Mouse (Mus musculus): ENCODE measurements at regions not wholly inside any gene's neighbourhood (a gene's known extent, or its start where the extent isn't known, plus 50 kb on each side); places are given as distances from the start of the nearest gene placed in this dataset.
"Not testable (repeated sequence)": the region's sequence is repeated elsewhere in the genome, so short reads cannot be mapped to it uniquely, and the experiment has no call there.

GRCm38 (mm10) chr12:9751261-9752078 is 181.6 kb downstream of the Osr1 start:
- Histone ChIP-seq H3K9me3 (ENCODE audit: control insufficient read depth, low read length) (no peaks in the 10 kb centered on the region), H3K27ac (ENCODE audit: low read depth, low read length) (no peak overlapping the region), H3K4me3 (ENCODE audit: low read length) (no peak overlapping the region), H3K4me2 (ENCODE audit: low read length) (no peak overlapping the region), H3K4me1 (ENCODE audit: control insufficient read depth, insufficient read depth, low read depth, low read length) (no peaks in the 10 kb centered on the region), H3K27me3 (replicated peaks; ENCODE audit: control insufficient read depth, insufficient read depth, low read length) (no peaks in the 10 kb centered on the region), H3K9ac (ENCODE audit: low read depth, low read length) (no peak overlapping the region), H3K36me3 (ENCODE audit: control insufficient read depth, insufficient read depth, low read length) (no peaks in the 10 kb centered on the region)
- no peak for ATAC-seq
- 89% methylated on average over 6 of the region's 6 CpGs for WGBS

- Histone ChIP-seq H3K36me3 (ENCODE audit: control insufficient read depth, insufficient read depth, low read length) (no peaks in the 10 kb centered on the region), H3K4me3 (ENCODE audit: low read length) (no peak overlapping the region), H3K9me3 (ENCODE audit: control insufficient read depth, low read length) (no peaks in the 10 kb centered on the region), H3K27me3 (replicated peaks; ENCODE audit: control insufficient read depth, insufficient read depth, low read length) (no peaks in the 10 kb centered on the region), H3K27ac (ENCODE audit: low read depth, low read length) (no peak overlapping the region), H3K4me1 (ENCODE audit: control insufficient read depth, insufficient read depth, low read depth, low read length) (no peaks in the 10 kb centered on the region), H3K9ac (ENCODE audit: low read depth, low read length) (no peak overlapping the region), H3K4me2 (ENCODE audit: low read length) (no peak overlapping the region)
- ATAC-seq: no peak
- 73% methylated on average over 6 of the region's 6 CpGs for WGBS
Observed at GRCm38 (mm10) chr12:9752079-9752450, 182.1 kb downstream of the Osr1 start.

- no peaks in the 10 kb centered on the region for H3K9me3 ChIP-seq (ENCODE audit: control insufficient read depth, low read length)
- no peak overlapping the region for H3K4me2 ChIP-seq (ENCODE audit: low read length)
- H3K4me3 ChIP-seq (ENCODE audit: low read length): no peak overlapping the region
- no peaks in the 10 kb centered on the region for H3K4me1 ChIP-seq (ENCODE audit: control insufficient read depth, insufficient read depth, low read depth, low read length)
- no peaks in the 10 kb centered on the region for H3K27me3 ChIP-seq (replicated peaks; ENCODE audit: control insufficient read depth, insufficient read depth, low read length)
- H3K27ac ChIP-seq (ENCODE audit: low read depth, low read length): no peak overlapping the region
- no peak for ATAC-seq
- 64% methylated on average over 1 of the region's 1 CpGs for WGBS
- H3K9ac ChIP-seq (ENCODE audit: low read depth, low read length): no peak overlapping the region
- H3K36me3 ChIP-seq (ENCODE audit: control insufficient read depth, insufficient read depth, low read length): no peaks in the 10 kb centered on the region
Observed at GRCm38 (mm10) chr12:9756411-9756810, 186.5 kb downstream of the Osr1 start.

GRCm38 (mm10) chr12:9760818-9761217 is 190.9 kb downstream of the Osr1 start:
- Histone ChIP-seq H3K4me3 (ENCODE audit: low read length) (no peak overlapping the region), H3K4me1 (ENCODE audit: control insufficient read depth, insufficient read depth, low read depth, low read length) (no peaks in the 10 kb centered on the region), H3K27ac (ENCODE audit: low read depth, low read length) (no peak overlapping the region), H3K9ac (ENCODE audit: low read depth, low read length) (no peak overlapping the region), H3K4me2 (ENCODE audit: low read length) (no peak overlapping the region), H3K27me3 (replicated peaks; ENCODE audit: control insufficient read depth, insufficient read depth, low read length) (no peaks in the 10 kb centered on the region), H3K36me3 (ENCODE audit: control insufficient read depth, insufficient read depth, low read length) (no peaks in the 10 kb centered on the region), H3K9me3 (ENCODE audit: control insufficient read depth, low read length) (no peaks in the 10 kb centered on the region)
- ATAC-seq: no peak
- 52% methylated on average over 5 of the region's 5 CpGs for WGBS

- not testable (repeated sequence) for H3K4me2 ChIP-seq (ENCODE audit: low read length); H3K4me1 ChIP-seq (ENCODE audit: control insufficient read depth, insufficient read depth, low read depth, low read length); H3K4me3 ChIP-seq (ENCODE audit: low read length); H3K27me3 ChIP-seq (replicated peaks; ENCODE audit: control insufficient read depth, insufficient read depth, low read length); ATAC-seq; H3K36me3 ChIP-seq (ENCODE audit: control insufficient read depth, insufficient read depth, low read length); H3K9ac ChIP-seq (ENCODE audit: low read depth, low read length); H3K27ac ChIP-seq (ENCODE audit: low read depth, low read length); H3K9me3 ChIP-seq (ENCODE audit: control insufficient read depth, low read length)
- 83% methylated on average over 2 of the region's 2 CpGs for WGBS
Observed at GRCm38 (mm10) chr12:9762291-9762811, 192.4 kb downstream of the Osr1 start.

- Histone ChIP-seq H3K4me2 (ENCODE audit: low read length) (no peak overlapping the region), H3K9me3 (ENCODE audit: control insufficient read depth, low read length) (no peaks in the 10 kb centered on the region), H3K4me1 (ENCODE audit: control insufficient read depth, insufficient read depth, low read depth, low read length) (no peaks in the 10 kb centered on the region), H3K27ac (ENCODE audit: low read depth, low read length) (no peak overlapping the region), H3K4me3 (ENCODE audit: low read length) (no peak overlapping the region), H3K9ac (ENCODE audit: low read depth, low read length) (no peak overlapping the region), H3K36me3 (ENCODE audit: control insufficient read depth, insufficient read depth, low read length) (no peaks in the 10 kb centered on the region), H3K27me3 (replicated peaks; ENCODE audit: control insufficient read depth, insufficient read depth, low read length) (no peaks in the 10 kb centered on the region)
- WGBS: 88% methylated on average over 2 of the region's 2 CpGs
- no peak for ATAC-seq
Observed at GRCm38 (mm10) chr12:9762842-9763241, 192.9 kb downstream of the Osr1 start.

- ATAC-seq: no peak
- Histone ChIP-seq H3K4me2 (ENCODE audit: low read length) (no peak overlapping the region), H3K4me3 (ENCODE audit: low read length) (no peak overlapping the region), H3K36me3 (ENCODE audit: control insufficient read depth, insufficient read depth, low read length) (no peaks in the 10 kb centered on the region), H3K9ac (ENCODE audit: low read depth, low read length) (no peak overlapping the region), H3K9me3 (ENCODE audit: control insufficient read depth, low read length) (no peaks in the 10 kb centered on the region), H3K4me1 (ENCODE audit: control insufficient read depth, insufficient read depth, low read depth, low read length) (no peaks in the 10 kb centered on the region), H3K27ac (ENCODE audit: low read depth, low read length) (no peak overlapping the region), H3K27me3 (replicated peaks; ENCODE audit: control insufficient read depth, insufficient read depth, low read length) (no peaks in the 10 kb centered on the region)
- 79% methylated on average over 4 of the region's 4 CpGs for WGBS
Observed at GRCm38 (mm10) chr12:9770908-9771307, 201.0 kb downstream of the Osr1 start.

- Histone ChIP-seq H3K4me2 (ENCODE audit: low read length) (no peak overlapping the region), H3K27me3 (replicated peaks; ENCODE audit: control insufficient read depth, insufficient read depth, low read length) (no peaks in the 10 kb centered on the region), H3K4me3 (ENCODE audit: low read length) (no peak overlapping the region), H3K9me3 (ENCODE audit: control insufficient read depth, low read length) (no peaks in the 10 kb centered on the region), H3K36me3 (ENCODE audit: control insufficient read depth, insufficient read depth, low read length) (no peaks in the 10 kb centered on the region), H3K4me1 (ENCODE audit: control insufficient read depth, insufficient read depth, low read depth, low read length) (no peaks in the 10 kb centered on the region), H3K9ac (ENCODE audit: low read depth, low read length) (no peak overlapping the region), H3K27ac (ENCODE audit: low read depth, low read length) (no peak overlapping the region)
- WGBS: 96% methylated on average over 1 of the region's 1 CpGs
- ATAC-seq: no peak
Observed at GRCm38 (mm10) chr12:9772875-9773274, 203.0 kb downstream of the Osr1 start.

GRCm38 (mm10) chr12:9802284-9802683 is 232.4 kb downstream of the Osr1 start:
- 85% methylated on average over 3 of the region's 3 CpGs for WGBS
- no peak for ATAC-seq
- Histone ChIP-seq H3K9ac (ENCODE audit: low read depth, low read length) (no peak overlapping the region), H3K36me3 (ENCODE audit: control insufficient read depth, insufficient read depth, low read length) (no peaks in the 10 kb centered on the region), H3K4me3 (ENCODE audit: low read length) (no peak overlapping the region), H3K4me1 (ENCODE audit: control insufficient read depth, insufficient read depth, low read depth, low read length) (no peaks in the 10 kb centered on the region), H3K4me2 (ENCODE audit: low read length) (no peak overlapping the region), H3K9me3 (ENCODE audit: control insufficient read depth, low read length) (no peaks in the 10 kb centered on the region), H3K27ac (ENCODE audit: low read depth, low read length) (no peak overlapping the region), H3K27me3 (replicated peaks; ENCODE audit: control insufficient read depth, insufficient read depth, low read length) (no peaks in the 10 kb centered on the region)

Data from hindbrain, embryonic 16.5 days (tissue).